Mouse (Mus musculus): Measurements from ENCODE around the gene Wasf1.

DNA sequence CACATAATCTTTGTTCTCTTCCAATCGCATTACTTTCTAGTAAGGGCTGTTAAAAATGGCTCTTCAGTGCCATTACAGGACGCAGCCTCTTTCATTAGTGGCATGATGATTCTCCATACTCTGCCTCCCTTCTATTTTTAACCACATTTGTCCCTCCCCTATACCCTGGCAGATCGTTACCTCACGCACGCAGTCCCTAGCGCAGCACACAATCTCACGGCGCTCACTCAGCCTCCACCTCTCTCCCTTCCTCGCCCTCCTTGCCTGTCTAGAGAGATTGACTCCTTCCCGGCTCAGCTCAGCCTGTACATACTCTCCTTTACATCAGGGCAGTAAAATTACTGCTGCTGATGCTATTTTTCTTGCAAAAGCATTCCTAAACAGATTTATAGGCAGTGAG lies 38.7 kb upstream of the Wasf1 start:
- no peak for TF ChIP-seq CTCF (IDR thresholded peaks at IDR 0.05; ENCODE audit: extremely low read depth, insufficient read depth, low read length)
- peak; percentile 49; the same call in 1 of the 2 replicates for TF ChIP-seq POLR2A (IDR thresholded peaks at IDR 0.05; ENCODE audit: extremely low read depth, insufficient read depth, low read length)
